In the genomic region with DNA sequence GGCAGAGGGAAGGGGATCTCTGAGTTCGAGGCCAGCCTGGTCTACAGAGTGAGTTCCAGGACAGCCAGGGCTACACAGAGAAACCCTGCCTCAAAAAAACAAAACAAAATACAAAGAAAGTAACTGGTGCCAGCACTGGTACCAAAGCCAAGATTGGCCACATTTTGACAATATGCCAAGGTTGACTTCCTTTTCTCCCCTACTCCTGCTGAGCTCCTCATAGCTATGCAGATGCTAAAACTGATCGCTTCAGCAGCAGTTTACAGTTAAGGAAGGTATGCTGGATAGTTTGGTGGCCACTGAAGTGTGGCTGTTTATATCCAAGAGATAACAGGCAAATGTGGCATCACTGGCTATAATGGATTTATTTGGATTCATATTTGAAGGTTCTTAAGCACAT, we compare ENCODE assay signal across 1 mouse cellular context.
A peak's percentile ranks its signal among the peaks of the same experiment; 100 is the strongest.
TF ChIP-seq lines count a peak whose summit lies in the region.

No protein-coding gene starts in this region.

TF ChIP-seq in MEL, 35 proteins besides CTCF, POLR2A, EP300 and RAD21 (continued from another document):
- TF ChIP-seq SMC3 (IDR thresholded peaks at IDR 0.05; ENCODE audit: low read depth, low read length), result no peak
- no peak for TF ChIP-seq TCF12 (IDR thresholded peaks at IDR 0.05; ENCODE audit: low read depth, low read length)
- no peak for TF ChIP-seq JUND (IDR thresholded peaks at IDR 0.05; ENCODE audit: low read depth, low read length)
- no peak for TF ChIP-seq USF1 (IDR thresholded peaks at IDR 0.05; ENCODE audit: low read depth, low read length)
- no peak for TF ChIP-seq HCFC1 (IDR thresholded peaks at IDR 0.05; ENCODE audit: low read depth, low read length)
- TF ChIP-seq MEF2A (IDR thresholded peaks at IDR 0.05; ENCODE audit: extremely low read depth, insufficient replicate concordance, low read depth, low read length, poor library complexity, severe bottlenecking), result no peak
- no peak for TF ChIP-seq POLR2AphosphoS2 (IDR thresholded peaks at IDR 0.05; ENCODE audit: low read length)
- no peak for TF ChIP-seq E2F4 (IDR thresholded peaks at IDR 0.05; ENCODE audit: borderline replicate concordance, low read depth, low read length)
- no peak for TF ChIP-seq MAFK (IDR thresholded peaks at IDR 0.05; ENCODE audit: borderline replicate concordance, low read depth, low read length)
- no peak for TF ChIP-seq KAT2A (conservative IDR thresholded peaks at IDR 0.05; ENCODE audit: low read depth, low read length)
- no peak for TF ChIP-seq ZC3H11A (IDR thresholded peaks at IDR 0.05; ENCODE audit: low read depth, low read length)
- no peak for TF ChIP-seq ZNF384 (IDR thresholded peaks at IDR 0.05; ENCODE audit: low read depth, low read length)
- no peak for TF ChIP-seq MYC (IDR thresholded peaks at IDR 0.05; ENCODE audit: low read depth, low read length)
- peak; percentile 63 for TF ChIP-seq RCOR1 (IDR thresholded peaks at IDR 0.05; ENCODE audit: low read depth, low read length)
- TF ChIP-seq CHD2 (IDR thresholded peaks at IDR 0.05; ENCODE audit: low read length), result no peak
- TF ChIP-seq MYB (IDR thresholded peaks at IDR 0.05; ENCODE audit: low read depth, low read length), result no peak
- TF ChIP-seq GABPA (IDR thresholded peaks at IDR 0.05; ENCODE audit: low read depth, low read length), result no peak
- no peak for TF ChIP-seq BHLHE40 (IDR thresholded peaks at IDR 0.05; ENCODE audit: borderline replicate concordance, low read depth, low read length)
- TF ChIP-seq SIN3A (IDR thresholded peaks at IDR 0.05; ENCODE audit: low read length), result no peak
- 0 out of 2 replicates have a peak, but pooled peaks have one; percentile 24 for TF ChIP-seq TAL1 (IDR thresholded peaks at IDR 0.05; ENCODE audit: low read length)
- no peak for TF ChIP-seq POLR2AphosphoS5 (IDR thresholded peaks at IDR 0.05; ENCODE audit: borderline replicate concordance, low read depth, low read length)
- 0 out of 2 replicates have a peak, but pooled peaks have one; percentile 11 for TF ChIP-seq GATA1 (IDR thresholded peaks at IDR 0.05; ENCODE audit: low read depth, low read length)
- TF ChIP-seq NRF1 (IDR thresholded peaks at IDR 0.05; ENCODE audit: insufficient read depth, low read depth, low read length, poor library complexity, severe bottlenecking), result no peak
- no peak for TF ChIP-seq UBTF (IDR thresholded peaks at IDR 0.05; ENCODE audit: borderline replicate concordance, insufficient read depth, low read depth, low read length)
- no peak for TF ChIP-seq MAX (IDR thresholded peaks at IDR 0.05; ENCODE audit: low read length)
- TF ChIP-seq MAZ (IDR thresholded peaks at IDR 0.05; ENCODE audit: low read depth, low read length), result no peak
- TF ChIP-seq USF2 (IDR thresholded peaks at IDR 0.05; ENCODE audit: borderline replicate concordance in 1 of 2, insufficient read depth in 1 of 2, low read depth in 1 of 2, low read length in 2 of 2), result no peak
- no peak for TF ChIP-seq ELF1 (IDR thresholded peaks at IDR 0.05; ENCODE audit: low read depth, low read length)
- no peak for TF ChIP-seq ZKSCAN1 (IDR thresholded peaks at IDR 0.05; ENCODE audit: low read depth, low read length)
- TF ChIP-seq CHD1 (IDR thresholded peaks at IDR 0.05; ENCODE audit: low read depth, low read length), result no peak
- no peak for TF ChIP-seq MXI1 (IDR thresholded peaks at IDR 0.05; ENCODE audit: low read depth, low read length)
- TF ChIP-seq ZMIZ1 (IDR thresholded peaks at IDR 0.05; ENCODE audit: low read depth, low read length), result no peak
- peak; percentile 53 for TF ChIP-seq ETS1 (IDR thresholded peaks at IDR 0.05; ENCODE audit: low read depth, low read length)
- peak; percentile 39; the same call in 1 of the 2 replicates for TF ChIP-seq TBP (IDR thresholded peaks at IDR 0.05; ENCODE audit: low read depth, low read length)
